ENCODE assay signal across 25 mouse cellular contexts in genomic region chr7:67206496-67206895, GRCm38 (mm10). TPM values are rescaled to one million over a fixed set of nuclear protein-coding genes. Genes with fewer than 3 reads are reported as not detected.
DNase-seq lines count a peak whose midpoint lies in the region; ATAC-seq and TF ChIP-seq lines count a peak whose summit lies in the region.
"Had no signal": no experiment of that assay in that cellular context is flagged by ENCODE, and none has a peak within 500 bp of the region (broad histone marks: within the 10 kb centered on the region; RNA-seq: fewer than 3 reads in every experiment).

No protein-coding gene starts in this region.

- H3K4me1 ChIP-seq in embryonic facial prominence, embryonic 14.5 days (ENCODE audit: control insufficient read depth, insufficient read depth, low read length), result 0 out of 2 replicates have a peak, but pooled peaks cover 9% of the 10 kb centered on the region
- H3K4me1 ChIP-seq in embryonic facial prominence, embryonic 10.5 days, result peaks cover 8% of the 10 kb centered on the region; the same call in 1 of the 2 replicates
- H3K4me1 ChIP-seq in kidney, embryonic 15.5 days, result no peaks in the 10 kb centered on the region
- H3K4me1 ChIP-seq in stomach, postnatal 0 days (replicated peaks; ENCODE audit: control insufficient read depth, insufficient read depth), result no peaks in the 10 kb centered on the region

- DNase-seq in embryonic facial prominence, embryonic 14.5 days (ENCODE audit: low spot score), result peak; percentile 25
- no peak for DNase-seq in embryonic facial prominence, embryonic 10.5 days (ENCODE audit: low spot score)
- peak; percentile 26 for DNase-seq in kidney, postnatal 10 days
- peak; percentile 35 for DNase-seq in testis, postnatal 10 days (ENCODE audit: low spot score)
- DNase-seq in testis, postnatal 14 days (ENCODE audit: low spot score), result no peak
- no peak for DNase-seq in stomach, postnatal 0 days (ENCODE audit: low spot score)
- no peak for DNase-seq in layer of hippocampus, postnatal 10 days (ENCODE audit: low spot score in 2 of 2)
- DNase-seq: adrenal gland, postnatal 25 days; B cell, adult 2 months; cerebellum, adult 18-20 months; cerebellum, adult 9-11 months; cerebellum, postnatal 36 days; gastrocnemius, postnatal 14 days; heart, postnatal 36 days had no signal

- H3K27me3 ChIP-seq in embryonic facial prominence, embryonic 14.5 days (replicated peaks; ENCODE audit: control insufficient read depth, insufficient read depth, low read length), result no peaks in the 10 kb centered on the region
- H3K27me3 ChIP-seq in embryonic facial prominence, embryonic 10.5 days (replicated peaks; ENCODE audit: low read depth, poor library complexity, severe bottlenecking), result no peaks in the 10 kb centered on the region
- H3K27me3 ChIP-seq in kidney, embryonic 15.5 days, result no peaks in the 10 kb centered on the region
- no peaks in the 10 kb centered on the region for H3K27me3 ChIP-seq in stomach, postnatal 0 days (ENCODE audit: control insufficient read depth, insufficient read depth, low read length)
- H3K27me3 ChIP-seq: embryonic facial prominence, embryonic 15.5 days; heart, embryonic 12.5 days; hindbrain, embryonic 12.5 days had no signal

- H3K4me2 ChIP-seq in embryonic facial prominence, embryonic 14.5 days (ENCODE audit: low read depth, low read length), result no peak overlapping the region
- H3K4me2 ChIP-seq in kidney, embryonic 15.5 days, result no peak overlapping the region
- no peak overlapping the region for H3K4me2 ChIP-seq in stomach, postnatal 0 days (replicated peaks; ENCODE audit: low read depth)
- H3K4me2 ChIP-seq: embryonic facial prominence, embryonic 15.5 days; heart, embryonic 12.5 days; hindbrain, embryonic 12.5 days had no signal

- H3K27ac ChIP-seq in embryonic facial prominence, embryonic 14.5 days (replicated peaks; ENCODE audit: low read depth, low read length), result no peak overlapping the region
- no peak overlapping the region for H3K27ac ChIP-seq in embryonic facial prominence, embryonic 10.5 days (replicated peaks)
- H3K27ac ChIP-seq in kidney, embryonic 15.5 days, result no peak overlapping the region
- no peak overlapping the region for H3K27ac ChIP-seq in stomach, postnatal 0 days (replicated peaks)
- H3K27ac ChIP-seq: embryonic facial prominence, embryonic 15.5 days; forebrain, embryonic 10.5 days; hindbrain, embryonic 12.5 days; hindbrain, postnatal 0 days had no signal

- ATAC-seq in embryonic facial prominence, embryonic 14.5 days (ENCODE audit: low read depth), result no peak; the same call in 1 of the 2 replicates
- ATAC-seq in kidney, embryonic 15.5 days (replicated peaks; ENCODE audit: low FRiP score), result no peak
- peak; percentile 38; the same call in 1 of the 2 replicates for ATAC-seq in stomach, postnatal 0 days (ENCODE audit: low FRiP score, low TSS enrichment)
- ATAC-seq: activated CD4-positive, CD25-positive, alpha-beta regulatory T cell, adult 4 months; CD4-positive, CD25-positive, alpha-beta regulatory T cell, adult 4 months; forebrain, embryonic 16.5 days; hindbrain, postnatal 0 days had no signal

- H3K4me3 ChIP-seq in embryonic facial prominence, embryonic 14.5 days (ENCODE audit: low read depth, low read length), result no peak overlapping the region
- no peak overlapping the region for H3K4me3 ChIP-seq in embryonic facial prominence, embryonic 10.5 days
- H3K4me3 ChIP-seq in kidney, embryonic 15.5 days (replicated peaks), result no peak overlapping the region
- H3K4me3 ChIP-seq in stomach, postnatal 0 days (ENCODE audit: low read depth, low read length), result no peak overlapping the region
- H3K4me3 ChIP-seq: embryonic facial prominence, embryonic 15.5 days; erythroblast, embryonic 14.5 days; forebrain, embryonic 10.5 days; heart, embryonic 12.5 days; hindbrain, embryonic 12.5 days had no signal

- H3K36me3 ChIP-seq in embryonic facial prominence, embryonic 14.5 days (ENCODE audit: control insufficient read depth, insufficient read depth, low read length), result no peaks in the 10 kb centered on the region
- H3K36me3 ChIP-seq in embryonic facial prominence, embryonic 10.5 days (replicated peaks), result no peaks in the 10 kb centered on the region
- no peaks in the 10 kb centered on the region for H3K36me3 ChIP-seq in kidney, embryonic 15.5 days
- H3K36me3 ChIP-seq in stomach, postnatal 0 days (ENCODE audit: control insufficient read depth, insufficient read depth, low read length), result no peaks in the 10 kb centered on the region
- H3K36me3 ChIP-seq: embryonic facial prominence, embryonic 15.5 days; forebrain, embryonic 10.5 days; G1E; heart, embryonic 12.5 days; hindbrain, embryonic 12.5 days had no signal

- 79% methylated on average over 10 of the region's 10 CpGs for WGBS in embryonic facial prominence, embryonic 14.5 days
- WGBS in embryonic facial prominence, embryonic 10.5 days, result 83% methylated on average over 10 of the region's 10 CpGs
- 77% methylated on average over 10 of the region's 10 CpGs for WGBS in kidney, embryonic 15.5 days
- 59% methylated on average over 10 of the region's 10 CpGs for WGBS in stomach, postnatal 0 days

- TF ChIP-seq EP300 in stomach, postnatal 0 days (optimal IDR thresholded peaks at IDR 0.05), result no peak

- no peaks in the 10 kb centered on the region for H3K9me3 ChIP-seq in embryonic facial prominence, embryonic 14.5 days (ENCODE audit: control insufficient read depth, low read length)
- H3K9me3 ChIP-seq in embryonic facial prominence, embryonic 10.5 days, result no peaks in the 10 kb centered on the region
- no peaks in the 10 kb centered on the region for H3K9me3 ChIP-seq in kidney, embryonic 15.5 days (replicated peaks)
- no peaks in the 10 kb centered on the region for H3K9me3 ChIP-seq in stomach, postnatal 0 days (ENCODE audit: control insufficient read depth, low read length)
- H3K9me3 ChIP-seq: embryonic facial prominence, embryonic 15.5 days; forebrain, embryonic 10.5 days; G1E; heart, embryonic 12.5 days; hindbrain, embryonic 12.5 days had no signal

- H3K9ac ChIP-seq in embryonic facial prominence, embryonic 14.5 days (ENCODE audit: low read depth, low read length), result no peak overlapping the region
- H3K9ac ChIP-seq in kidney, embryonic 15.5 days, result no peak overlapping the region
- no peak overlapping the region for H3K9ac ChIP-seq in stomach, postnatal 0 days (ENCODE audit: low read length)
- H3K9ac ChIP-seq: embryonic facial prominence, embryonic 15.5 days; heart, embryonic 12.5 days; hindbrain, embryonic 12.5 days had no signal

- no peak for TF ChIP-seq CTCF in stomach, postnatal 0 days (IDR thresholded peaks at IDR 0.05; ENCODE audit: low read depth)

RNA-seq across cellular contexts. Expression of gene Lysmd4, which starts 15.8 kb away (rescaled TPM):
- 13.4 and 13.7 TPM in 2 replicates for polyA plus RNA-seq in embryonic facial prominence, embryonic 14.5 days (2014; fragmentation: Nextera tagmentation; extraction: Ambion mirVana)
- polyA plus RNA-seq in embryonic facial prominence, embryonic 10.5 days (2016; fragmentation: Nextera tagmentation; extraction: Ambion mirVana), result 14.0 and 14.3 TPM in 2 replicates
- polyA plus RNA-seq in kidney, embryonic 15.5 days (2015; fragmentation: Nextera tagmentation; extraction: Ambion mirVana), result 13.6 and 17.3 TPM in 2 replicates
- 8.5 and 9.8 TPM in 2 replicates for polyA plus RNA-seq in stomach, postnatal 0 days (2015; fragmentation: Nextera tagmentation; extraction: Ambion mirVana)
- total RNA-seq in layer of hippocampus, postnatal 10 days (2021), result 10 to 100 TPM; 29.8 to 31.0 TPM

Comparison
In these comparisons a context has a peak if more than half of its experiments do, and no peak if none do; other contexts are left out.
1. DNase-seq: peak in embryonic facial prominence, embryonic 14.5 days (single experiment), kidney, postnatal 10 days (single experiment) and testis, postnatal 10 days (single experiment); none in embryonic facial prominence, embryonic 10.5 days (single experiment), testis, postnatal 14 days (single experiment), stomach, postnatal 0 days (single experiment) and layer of hippocampus, postnatal 10 days (0 of 2).